Mouse (Mus musculus): ENCODE data around the gene Nfatc2.

The Nfatc2 gene

DNA sequence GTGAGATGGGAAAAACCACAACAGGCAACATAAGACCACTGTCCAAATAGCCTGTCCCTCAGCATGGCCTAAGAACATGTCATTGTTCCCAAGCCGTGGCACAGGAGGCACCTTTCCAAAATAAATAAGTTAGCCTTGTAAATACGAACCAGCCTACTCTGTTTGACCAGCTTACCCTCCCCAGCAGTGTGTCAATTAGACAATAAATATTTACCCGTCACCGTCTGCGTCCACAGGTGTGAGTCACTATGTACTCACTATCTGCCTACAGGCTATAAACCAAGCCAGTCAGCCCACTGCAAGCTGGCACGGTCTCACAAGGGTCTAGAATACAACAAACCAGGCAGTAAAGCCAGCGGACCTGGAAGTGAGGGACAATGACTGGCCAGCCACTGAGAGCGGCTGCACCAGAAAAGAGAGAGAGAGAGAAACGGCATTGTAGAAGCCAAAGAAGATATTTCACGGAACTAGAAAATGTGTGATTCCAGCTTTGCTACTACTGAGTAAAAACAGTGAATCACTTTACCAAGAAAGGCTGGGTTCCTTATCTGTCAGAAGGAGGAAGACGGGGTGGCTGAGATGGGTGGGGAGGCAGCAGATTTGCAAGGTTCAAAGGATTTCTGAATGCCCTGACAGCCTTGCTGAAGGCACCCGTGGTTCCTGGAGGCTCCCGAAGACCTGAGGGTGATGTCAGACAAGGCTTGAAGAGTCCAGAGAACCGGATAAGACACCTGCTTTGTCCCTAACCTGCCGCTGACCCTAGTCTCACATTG is 69.2 kb downstream of the Nfatc2 start:
- DNase-seq (ENCODE audit: low spot score in 2 of 2), result no peak

DNA sequence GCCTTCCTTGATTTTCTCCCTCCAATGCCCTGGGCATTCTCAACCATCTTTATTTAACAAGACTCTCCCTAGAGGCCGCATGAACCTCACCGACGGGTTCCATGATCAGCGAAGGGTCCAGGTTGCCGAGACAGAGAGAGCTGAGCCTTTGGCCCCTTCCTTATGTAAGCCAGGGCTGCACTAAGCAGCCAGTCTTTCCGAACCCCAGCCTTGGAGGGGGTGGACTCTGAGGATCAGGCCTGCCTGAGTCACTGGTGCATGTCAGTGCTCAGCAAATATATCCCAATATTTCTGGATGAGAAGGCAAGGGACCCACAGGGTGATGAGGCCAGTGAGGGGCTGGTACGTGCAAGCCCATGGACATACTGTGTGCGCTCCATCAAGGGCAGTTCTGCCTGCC is 72.9 kb downstream of the Nfatc2 start:
- no peak for DNase-seq (ENCODE audit: low spot score in 2 of 2)

GRCm38 (mm10) chr2:168527430-168527792 is 74.0 kb downstream of the Nfatc2 start:
- DNase-seq (ENCODE audit: low spot score in 2 of 2), result no peak

GRCm38 (mm10) chr2:168526547-168527429 is 74.7 kb downstream of the Nfatc2 start:
- no peak for DNase-seq (ENCODE audit: low spot score in 2 of 2)

DNA sequence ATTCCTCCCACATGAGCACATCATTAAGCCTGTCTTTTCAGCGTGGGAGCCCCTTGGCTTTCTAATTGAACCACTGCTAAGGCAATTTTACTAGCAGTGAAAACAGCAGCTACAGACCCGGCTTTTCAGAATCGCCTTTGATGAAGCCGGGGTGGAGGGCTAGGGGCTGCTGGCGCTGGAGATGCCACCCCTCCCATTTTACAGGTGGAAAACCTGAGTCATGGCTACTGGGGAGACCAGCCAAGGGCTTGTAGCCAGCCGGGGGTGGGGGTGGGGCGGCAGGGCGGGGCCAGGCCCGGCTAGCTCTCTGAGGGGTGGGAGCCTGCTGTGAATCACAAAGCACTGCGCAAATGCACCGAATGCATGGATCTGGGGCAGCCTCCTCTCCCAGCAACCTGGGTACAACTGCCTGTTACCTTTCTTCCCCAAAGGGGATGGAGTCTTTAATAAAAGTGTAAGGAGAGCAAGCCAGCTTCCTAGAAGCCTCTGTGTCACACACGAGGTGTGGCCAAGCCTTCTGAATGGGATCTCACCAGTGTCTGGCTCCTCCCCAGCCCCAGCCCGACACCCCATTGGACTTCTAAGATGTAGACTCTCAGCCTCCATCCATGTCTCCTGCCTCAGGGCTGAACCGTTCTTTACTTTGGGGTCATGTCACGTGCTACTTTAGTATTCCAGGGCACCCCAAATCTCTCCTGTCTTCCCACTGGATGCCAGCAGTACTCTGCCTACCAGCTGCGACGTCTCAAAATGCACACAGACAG is 75.9 kb downstream of the Nfatc2 start:
- DNase-seq (ENCODE audit: low spot score in 2 of 2), result no peak

GRCm38 (mm10) chr2:168524905-168525381 is 76.5 kb downstream of the Nfatc2 start:
- peak in 1 of 2 experiments; percentile 54 for DNase-seq (ENCODE audit: low spot score in 2 of 2)

- DNase-seq (ENCODE audit: low spot score in 2 of 2), result no peak
Measured at GRCm38 (mm10) chr2:168522247-168522646, 79.2 kb downstream of the Nfatc2 start.

DNA sequence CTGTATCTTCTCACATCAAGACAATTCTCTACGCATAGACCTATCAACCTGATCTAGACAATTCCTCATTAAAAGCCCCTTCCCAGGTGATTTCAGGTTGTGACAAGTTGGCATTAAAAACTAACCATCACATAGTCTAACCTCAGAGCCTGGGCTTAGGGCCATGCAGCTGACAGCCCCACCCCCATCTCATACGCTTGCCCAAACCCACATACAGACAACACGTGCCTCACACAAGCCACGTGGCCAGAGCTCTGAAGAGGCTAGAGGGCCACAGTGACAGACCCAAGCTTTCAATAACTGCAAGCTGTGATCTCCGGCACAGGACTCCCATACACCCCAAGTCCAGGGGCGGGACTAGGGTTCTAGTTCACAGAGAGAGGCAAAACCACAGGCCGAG is 80.7 kb downstream of the Nfatc2 start:
- DNase-seq (ENCODE audit: low spot score in 2 of 2), result no peak

GRCm38 (mm10) chr2:168519589-168519988 is 81.9 kb downstream of the Nfatc2 start:
- DNase-seq (ENCODE audit: low spot score in 2 of 2), result no peak

DNA sequence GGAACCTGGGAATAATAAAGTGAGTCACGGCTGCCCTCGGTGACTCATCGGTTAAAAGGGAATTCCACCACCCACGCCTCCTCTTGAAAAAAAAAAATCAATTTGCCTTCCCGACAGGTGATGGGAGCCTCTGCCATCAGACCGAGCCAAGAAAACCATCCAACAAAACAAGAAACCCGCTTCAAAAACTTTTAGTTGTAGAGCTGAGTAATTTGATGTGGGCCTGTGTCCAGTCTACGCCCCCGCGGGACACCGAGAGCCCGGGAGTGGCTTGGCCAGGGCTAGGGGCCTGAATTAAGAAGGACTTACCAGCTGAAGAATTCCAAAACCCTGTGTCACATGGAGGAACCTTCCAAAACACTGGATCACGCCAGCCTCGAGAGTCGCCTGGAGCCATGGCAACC is 83.2 kb downstream of the Nfatc2 start:
- DNase-seq (ENCODE audit: low spot score in 2 of 2), result no peak

GRCm38 (mm10) chr2:168517774-168518173 is 83.7 kb downstream of the Nfatc2 start:
- DNase-seq (ENCODE audit: low spot score in 2 of 2), result no peak

DNA sequence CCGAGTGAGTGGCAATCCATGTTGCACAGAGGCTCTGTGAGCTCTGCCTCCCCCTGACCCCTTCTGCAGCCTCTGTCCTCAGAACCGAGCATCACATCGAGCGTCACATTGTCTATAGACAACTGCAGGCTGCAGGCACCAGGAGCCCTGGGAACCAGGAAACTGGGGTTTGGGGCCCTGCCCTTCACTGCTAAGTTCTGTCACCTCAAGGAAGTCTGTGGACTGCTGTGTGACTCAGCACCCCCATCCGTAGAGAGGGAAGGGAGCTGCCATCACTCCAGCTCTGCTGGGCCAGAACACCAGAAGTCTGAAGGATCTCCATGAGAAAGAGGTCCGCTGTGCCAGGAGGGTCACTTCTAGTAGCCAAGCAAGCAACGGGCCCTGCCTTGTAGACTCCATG is 84.7 kb downstream of the Nfatc2 start:
- no peak for DNase-seq (ENCODE audit: low spot score in 2 of 2)

- DNase-seq (ENCODE audit: low spot score in 2 of 2), result no peak
Measured at GRCm38 (mm10) chr2:168515466-168515865, 86.0 kb downstream of the Nfatc2 start.

DNA sequence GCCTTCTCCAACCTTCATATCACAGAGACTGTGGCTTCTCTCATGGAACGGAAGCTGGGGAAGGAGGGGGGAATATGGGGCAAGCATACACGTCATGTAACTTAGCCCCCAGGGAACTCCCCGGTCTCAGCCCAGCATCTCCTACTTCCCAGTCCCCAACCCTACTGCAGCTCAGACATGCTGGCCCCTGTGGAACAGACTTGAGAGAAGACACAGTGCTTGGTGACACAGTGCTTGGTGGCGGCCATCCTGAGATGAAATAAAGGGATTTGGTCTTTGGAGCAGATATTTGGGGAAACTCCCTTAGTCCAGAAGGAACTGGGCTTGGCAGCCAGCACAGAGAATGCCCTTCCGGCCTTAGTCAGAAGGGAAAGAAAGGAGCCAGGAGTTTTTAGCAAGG is 87.3 kb downstream of the Nfatc2 start:
- no peak for DNase-seq (ENCODE audit: low spot score in 2 of 2)

GRCm38 (mm10) chr2:168511529-168511928 is 89.9 kb downstream of the Nfatc2 start:
- DNase-seq (ENCODE audit: low spot score in 2 of 2), result no peak

GRCm38 (mm10) chr2:168508469-168509198 is 92.8 kb downstream of the Nfatc2 start:
- DNase-seq (ENCODE audit: low spot score in 2 of 2), result no peak

DNA sequence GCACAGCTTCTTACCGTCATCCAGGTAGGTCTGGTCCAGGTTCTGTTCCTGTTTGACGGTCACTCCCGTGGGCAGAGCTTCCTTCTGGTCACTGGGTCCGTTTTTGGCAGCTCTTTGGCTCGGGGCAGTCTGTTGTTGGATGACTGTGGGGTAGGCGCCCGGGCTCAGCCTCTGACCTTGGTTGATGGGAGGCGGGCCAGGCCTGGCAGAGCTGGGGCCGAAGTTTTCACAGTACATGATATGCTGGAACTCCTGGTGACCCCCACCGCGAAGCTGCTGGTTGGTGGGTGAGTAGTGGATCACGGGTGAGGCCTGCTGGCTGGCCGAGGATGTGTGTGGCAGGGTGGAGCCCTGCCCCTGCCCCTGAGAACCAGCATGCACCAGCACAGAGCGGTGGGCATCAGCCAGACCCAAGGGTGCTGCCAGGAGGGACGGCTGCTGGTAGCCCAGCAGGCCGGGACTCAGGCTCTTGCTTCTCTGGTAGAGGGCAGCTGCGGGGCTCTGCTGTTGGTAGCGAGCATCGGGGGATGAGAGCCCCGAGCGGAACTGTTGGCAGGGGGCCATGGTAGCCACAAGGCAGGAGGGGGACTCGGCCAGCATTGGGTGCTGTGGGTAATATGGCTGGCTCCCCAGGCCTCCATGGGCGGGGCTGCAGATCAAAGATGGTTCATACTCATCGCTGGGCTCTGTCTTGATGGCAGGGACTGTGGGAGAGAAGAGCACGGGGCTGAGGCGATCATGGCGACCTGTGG is 96.8 kb downstream of the Nfatc2 start:
- no peak for DNase-seq (ENCODE audit: low spot score in 2 of 2)

GRCm38 (mm10) chr2:168503735-168504134 is 97.7 kb downstream of the Nfatc2 start:
- DNase-seq (ENCODE audit: low spot score in 2 of 2), result no peak

GRCm38 (mm10) chr2:168500750-168501149 is 100.7 kb downstream of the Nfatc2 start:
- no peak for DNase-seq (ENCODE audit: low spot score in 2 of 2)

- DNase-seq (ENCODE audit: low spot score in 2 of 2), result no peak
Measured at GRCm38 (mm10) chr2:168500244-168500643, 101.2 kb downstream of the Nfatc2 start.

- no peak for DNase-seq (ENCODE audit: low spot score in 2 of 2)
Measured at GRCm38 (mm10) chr2:168491791-168492190, 109.7 kb downstream of the Nfatc2 start.

Data from spleen, postnatal 4 days (tissue).